Mouse (Mus musculus): ENCODE data around the gene Col8a2. TPM values are rescaled to one million over a fixed set of nuclear protein-coding genes. Genes with fewer than 3 reads are reported as not detected.

The Col8a2 gene
- total RNA-seq, 2 experiments from 2014 or later: 3.0 to 3.2 TPM

DNA sequence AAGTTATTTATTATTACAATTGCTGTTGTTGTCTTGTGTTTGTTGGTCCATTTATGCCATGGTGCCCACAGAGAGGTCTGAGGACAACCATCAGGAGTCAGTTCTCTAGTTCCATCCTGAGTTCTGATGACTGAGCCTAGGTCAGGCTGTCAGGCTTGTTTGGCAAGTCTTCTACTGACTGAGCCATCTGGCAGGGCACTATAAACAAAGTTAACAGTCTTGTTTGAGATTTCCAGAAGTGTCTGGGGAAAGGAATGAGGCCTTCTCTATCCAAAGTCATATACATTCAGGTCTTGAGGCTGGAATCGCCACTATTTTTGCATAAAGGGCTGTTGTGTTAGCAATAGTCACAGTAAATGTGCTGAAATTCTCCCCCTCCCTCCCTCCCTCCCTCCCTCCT lies 45.2 kb downstream of the Col8a2 start:
- no peak for DNase-seq

DNA sequence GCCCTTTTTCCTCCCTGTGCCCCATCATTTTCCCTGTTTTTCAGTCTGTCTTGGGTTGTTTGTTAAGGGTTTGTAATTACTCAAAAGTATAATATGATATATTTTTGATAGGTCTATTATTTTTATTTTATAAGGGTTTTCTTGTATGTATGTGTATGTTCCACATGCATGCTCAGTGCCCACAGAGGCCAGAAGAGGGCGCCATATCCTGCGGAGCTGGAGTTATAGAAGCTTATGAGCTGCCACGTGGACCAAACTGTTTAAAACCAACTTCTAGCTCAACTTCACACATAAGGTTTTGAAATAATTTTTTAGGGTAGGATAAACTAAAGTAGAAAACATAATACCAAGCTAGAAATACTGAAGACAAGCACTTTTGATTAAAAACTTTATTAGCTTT lies 45.8 kb downstream of the Col8a2 start:
- DNase-seq: no peak

GRCm38 (mm10) chr4:126339461-126339860 lies 52.9 kb downstream of the Col8a2 start:
- no peak for DNase-seq

- DNase-seq: no peak
These were observed 56.9 kb downstream of the Col8a2 start for GRCm38 (mm10) chr4:126343451-126343850.

- DNase-seq: no peak
These were observed 73.5 kb downstream of the Col8a2 start for GRCm38 (mm10) chr4:126360069-126360468.

Other genes starting within 250 kb of the Col8a2 start
- 10 to 100 TPM; 76.6 to 90.3 TPM for gene Mrps15, start 239.9 kb upstream of the Col8a2 start, total RNA-seq (2021)
- 10 to 100 TPM in 1 of 2 experiments, 1 to 10 TPM in 1; 9.7 to 15.2 TPM for gene Oscp1, start 228.2 kb upstream of the Col8a2 start, total RNA-seq (2021)
- gene Lsm10, start 190.2 kb upstream of the Col8a2 start, total RNA-seq (2021): 10 to 100 TPM; 21.8 to 40.1 TPM
- gene Stk40, start 182.8 kb upstream of the Col8a2 start, total RNA-seq (2021): 10 to 100 TPM; 52.4 to 63.1 TPM
- 10 to 100 TPM; 24.1 to 29.0 TPM for gene Eva1b, start 139.0 kb upstream of the Col8a2 start, total RNA-seq (2021)
- gene Sh3d21, start 123.3 kb upstream of the Col8a2 start, total RNA-seq (2021): 1 to 10 TPM; 2.9 to 3.8 TPM
- gene Thrap3, start 84.0 kb upstream of the Col8a2 start, total RNA-seq (2021): 100 to 1,000 TPM; 186 to 192 TPM
- gene Map7d1, start 30.4 kb upstream of the Col8a2 start, total RNA-seq (2021): 10 to 100 TPM; 47.7 to 84.9 TPM
- gene Trappc3, start 24.5 kb upstream of the Col8a2 start, total RNA-seq (2021): 10 to 100 TPM; 88.7 to 96.5 TPM
- 10 to 100 TPM; 31.2 to 34.2 TPM for gene Adprhl2, start 34.9 kb downstream of the Col8a2 start, total RNA-seq (2021)
- 1 to 10 TPM; 1.4 TPM for gene Tekt2, start 38.9 kb downstream of the Col8a2 start, total RNA-seq (2021)
- 10 to 100 TPM; 18.4 to 30.4 TPM for gene Ago3, start 142.8 kb downstream of the Col8a2 start, total RNA-seq (2021)
- gene Ago1, start 181.8 kb downstream of the Col8a2 start, total RNA-seq (2021): 10 to 100 TPM; 29.9 to 38.7 TPM
- gene Ago4, start 246.7 kb downstream of the Col8a2 start, total RNA-seq (2021): 1 to 10 TPM; 5.2 to 5.8 TPM